Mouse (Mus musculus) gastrocnemius, postnatal 10 days (tissue): ENCODE data around the gene Ppfibp1. TPM values are rescaled to one million over a fixed set of nuclear protein-coding genes. Genes with fewer than 3 reads are reported as not detected.

ENCODE experiments used
- DNase-seq: peaks from one replicate; pipeline ENCODE4 v3.0.0; 2021; ENCODE audit warnings: mixed read lengths
- total RNA-seq, 2 experiments: library from RNA; stranded (reverse); gene quantifications; 2 replicates each; pipeline ENCODE4 v1.2.3; 2021

The Ppfibp1 gene
- total RNA-seq, 2 experiments from 2014 or later, result 47.9 to 54.9 TPM

GRCm38 (mm10) chr6:146881896-146882770, 6.2 kb upstream of the Ppfibp1 start:
- DNase-seq, result no peak

GRCm38 (mm10) chr6:146883426-146883825, 4.9 kb upstream of the Ppfibp1 start:
- no peak for DNase-seq

- DNase-seq, result no peak
Observed at GRCm38 (mm10) chr6:146884171-146884570, 4.1 kb upstream of the Ppfibp1 start.

GRCm38 (mm10) chr6:146884851-146885250, 3.4 kb upstream of the Ppfibp1 start:
- peak; percentile 22 for DNase-seq

- no peak for DNase-seq
Observed at GRCm38 (mm10) chr6:146888660-146889490, 588 bp downstream of the Ppfibp1 start.

- DNase-seq, result no peak
Observed at GRCm38 (mm10) chr6:146890215-146890614, 1.9 kb downstream of the Ppfibp1 start.

GRCm38 (mm10) chr6:146890633-146891032, 2.3 kb downstream of the Ppfibp1 start:
- DNase-seq, result no peak

GRCm38 (mm10) chr6:146893890-146894289, 5.6 kb downstream of the Ppfibp1 start:
- DNase-seq, result no peak

- no peak for DNase-seq
Observed at GRCm38 (mm10) chr6:146898709-146899108, 10.4 kb downstream of the Ppfibp1 start.

GRCm38 (mm10) chr6:146899647-146900046, 11.4 kb downstream of the Ppfibp1 start:
- no peak for DNase-seq

GRCm38 (mm10) chr6:146901929-146902328, 13.6 kb downstream of the Ppfibp1 start:
- no peak for DNase-seq

- no peak for DNase-seq
Observed at GRCm38 (mm10) chr6:146903632-146904031, 15.3 kb downstream of the Ppfibp1 start.

- DNase-seq, result no peak
Observed at GRCm38 (mm10) chr6:146904707-146905106, 16.4 kb downstream of the Ppfibp1 start.

GRCm38 (mm10) chr6:146906000-146906786, 17.9 kb downstream of the Ppfibp1 start:
- no peak for DNase-seq

- no peak for DNase-seq
Observed at GRCm38 (mm10) chr6:146907061-146907794, 18.9 kb downstream of the Ppfibp1 start.

GRCm38 (mm10) chr6:146907795-146908190, 19.5 kb downstream of the Ppfibp1 start:
- no peak for DNase-seq

GRCm38 (mm10) chr6:146908801-146909200, 20.5 kb downstream of the Ppfibp1 start:
- DNase-seq, result no peak

GRCm38 (mm10) chr6:146909725-146910489, 21.6 kb downstream of the Ppfibp1 start:
- DNase-seq, result no peak

- no peak for DNase-seq
Observed at GRCm38 (mm10) chr6:146910801-146911200, 22.5 kb downstream of the Ppfibp1 start.

GRCm38 (mm10) chr6:146912835-146913488, 24.7 kb downstream of the Ppfibp1 start:
- no peak for DNase-seq
